Mouse (Mus musculus) C3H10T1/2 (cell line): ENCODE data around the gene Ensa. TPM values are rescaled to one million over a fixed set of nuclear protein-coding genes. Genes with fewer than 3 reads are reported as not detected.

ENCODE experiments used
- polyA plus RNA-seq, 2 experiments: library from polyadenylated mRNA; unstranded; fragments of >200 nt; fragmentation: generic; extraction: Trizol; gene quantifications; one replicate each; pipeline ENCODE4 v1.2.1; 2012; ENCODE audit warnings: missing spikeins in 2 of 2

The Ensa gene
- polyA plus RNA-seq, result 10 to 100 TPM; 12.9 to 47.0 TPM

DNA sequence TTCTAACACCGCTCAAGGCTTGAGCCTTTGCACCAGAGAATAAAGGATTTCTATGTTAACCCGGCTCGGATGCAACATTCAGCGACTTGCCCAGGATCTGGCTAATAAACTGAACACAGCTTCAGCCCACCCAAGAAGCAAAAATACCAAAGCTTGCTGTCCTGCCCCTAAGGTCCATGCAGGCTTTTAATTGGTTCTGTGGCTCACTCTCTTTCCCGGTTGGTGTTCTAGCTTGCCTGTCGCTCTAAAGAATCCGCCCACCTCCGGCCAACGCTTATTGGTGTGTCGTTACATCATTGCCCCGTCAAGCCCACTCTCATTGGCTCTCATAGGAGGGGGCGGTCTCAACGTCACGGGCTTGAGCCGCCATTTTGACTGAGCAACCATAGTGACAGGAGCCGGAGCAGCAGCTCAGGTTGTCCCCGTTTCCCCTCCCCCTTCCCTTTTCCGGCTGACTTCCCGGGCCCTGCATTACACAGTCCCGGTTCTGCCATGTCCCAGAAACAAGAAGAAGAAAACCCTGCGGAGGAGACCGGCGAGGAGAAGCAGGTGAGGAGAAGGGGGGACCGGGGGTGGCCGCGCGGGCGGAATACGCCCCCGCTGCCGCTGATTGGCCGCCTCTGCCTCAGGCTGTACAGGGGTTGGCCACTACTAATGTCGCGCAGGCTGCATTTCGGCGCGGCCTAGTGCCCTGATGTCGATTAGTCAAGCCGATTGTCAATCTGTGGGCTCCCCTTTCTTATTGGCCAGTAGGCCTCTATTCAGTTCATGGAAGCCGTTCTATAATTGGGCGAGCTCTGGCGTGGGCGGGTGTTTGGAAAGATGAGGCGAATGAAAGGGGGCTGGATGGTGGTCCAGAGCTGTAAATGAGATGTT is at the start of gene Ensa:
Ensa (plus strand) TSS at position 366 of the 876 bp plus-strand sequence.

GRCm38 (mm10) chr3:95588604-95589086 is 36.1 kb upstream of the Ensa start, which contains the start of gene Golph3l:
Golph3l (plus strand) TSS chr3:95588934.

GRCm38 (mm10) chr3:95658236-95658867 is 33.6 kb downstream of the Ensa start, which contains the start of gene Mcl1:
Mcl1 (plus strand) TSS chr3:95658788.

Other genes with a start within 250 kb of the Ensa start
- not detected for gene 4930558C23Rik, start 222.2 kb upstream of the Ensa start, polyA plus RNA-seq
- gene Arnt, start 190.6 kb upstream of the Ensa start, polyA plus RNA-seq, result 10 to 100 TPM in 1 of 2 experiments, 1 to 10 TPM in 1; 2.0 to 20.3 TPM
- gene Ctsk, start 125.7 kb upstream of the Ensa start, polyA plus RNA-seq, result under 1 TPM in 1 of 2 experiments, not detected in 1; 0.25 TPM
- gene Ctss, start 98.2 kb upstream of the Ensa start, polyA plus RNA-seq, result under 1 TPM in 1 of 2 experiments, not detected in 1; 0.07 TPM
- gene Hormad1, start 65.3 kb upstream of the Ensa start, polyA plus RNA-seq, result not detected
- gene Golph3l, start 36.1 kb upstream of the Ensa start, polyA plus RNA-seq, result 1 to 10 TPM in 1 of 2 experiments, under 1 TPM in 1; 0.56 to 7.2 TPM
- gene Mcl1, start 33.8 kb downstream of the Ensa start, polyA plus RNA-seq, result 10 to 100 TPM; 11.1 to 38.8 TPM
- gene Adamtsl4, start 62.9 kb downstream of the Ensa start, polyA plus RNA-seq, result 10 to 100 TPM in 1 of 2 experiments, 1 to 10 TPM in 1; 8.2 to 43.1 TPM
- 100 to 1,000 TPM; 311 to 601 TPM for gene Ecm1, start 114.6 kb downstream of the Ensa start, polyA plus RNA-seq
- 10 to 100 TPM; 20.0 to 36.8 TPM for gene Tars2, start 135.2 kb downstream of the Ensa start, polyA plus RNA-seq
- 1 to 10 TPM in 1 of 2 experiments, under 1 TPM in 1; 0.95 to 7.4 TPM for gene Rprd2, start 193.9 kb downstream of the Ensa start, polyA plus RNA-seq
- 10 to 100 TPM; 14.8 to 27.7 TPM for gene Prpf3, start 230.9 kb downstream of the Ensa start, polyA plus RNA-seq
- 100 to 1,000 TPM; 466 to 524 TPM for gene Mrps21, start 246.5 kb downstream of the Ensa start, polyA plus RNA-seq